Mouse (Mus musculus) kidney, adult 2 months (tissue): Measurements from ENCODE around the gene Ccdc171.

Source experiments
- CTCF ChIP-seq: fragments of 200-500 bp; conservative IDR thresholded peaks from 2 replicates; pipeline ENCODE4 v1.5.1; 2011; ENCODE audit warnings: low read depth, mild to moderate bottlenecking, control low read depth, low read length, moderate library complexity, mixed read lengths; ENCODE audit not compliant: insufficient read depth, insufficient read length
- POLR2A ChIP-seq: fragments of 200-500 bp; IDR thresholded peaks from one replicate; pipeline ENCODE4 v1.6.1; 2011; ENCODE audit warnings: low read depth, low read length, control low read depth

GRCm38 (mm10) chr4:83775136-83775535 lies 249.8 kb downstream of the Ccdc171 start:
- TF ChIP-seq CTCF (no peak), POLR2A (no peak)
